Mouse (Mus musculus) gastrocnemius, postnatal 25 days (tissue): ENCODE measurements around the gene Dmrtc2. TPM values are rescaled to one million over a fixed set of nuclear protein-coding genes. Genes with fewer than 3 reads are reported as not detected.
"Not testable (repeated sequence)": the region's sequence is repeated elsewhere in the genome, so short reads cannot be mapped to it uniquely, and the experiment has no call there.

ENCODE experiments used
- DNase-seq: peaks from one replicate; pipeline ENCODE4 v3.0.0; 2022
- long read RNA-seq, 2 experiments: library from polyadenylated mRNA; stranded (forward); transcript quantifications; one replicate each; pipeline ENCODE4 v2.0.0; 2021
- total RNA-seq, 2 experiments: library from RNA; stranded (reverse); gene quantifications; 1 replicate in 1 of 2; 2 replicates in 1 of 2; pipeline ENCODE4 v1.2.3; 2021

The Dmrtc2 gene
- total RNA-seq = not detected
- long read RNA-seq, experiment 1 = 0 reads
- long read RNA-seq, experiment 2 = 0 reads

- DNase-seq = no peak
These were observed at the start of gene Dmrtc2, which contains the start of gene Lypd4 for GRCm38 (mm10) chr7:24869532-24870165. TSS of gene Dmrtc2 (plus strand) at chr7:24870057. TSS of gene Lypd4 (minus strand) at chr7:24869941.

GRCm38 (mm10) chr7:24824452-24824851 lies 45.4 kb upstream of the Dmrtc2 start:
- no peak for DNase-seq

GRCm38 (mm10) chr7:24827181-24827580 lies 42.7 kb upstream of the Dmrtc2 start:
- DNase-seq = no peak

- DNase-seq = not testable (repeated sequence)
These were observed 31.0 kb upstream of the Dmrtc2 start for GRCm38 (mm10) chr7:24838732-24839409.

GRCm38 (mm10) chr7:24839410-24839808 lies 30.4 kb upstream of the Dmrtc2 start:
- no peak for DNase-seq

- DNase-seq = no peak
These were observed 29.5 kb upstream of the Dmrtc2 start for GRCm38 (mm10) chr7:24840331-24840730.

GRCm38 (mm10) chr7:24841009-24841408 lies 28.8 kb upstream of the Dmrtc2 start:
- no peak for DNase-seq

- DNase-seq = no peak
These were observed 25.7 kb upstream of the Dmrtc2 start for GRCm38 (mm10) chr7:24844144-24844543.

- no peak for DNase-seq
These were observed 24.7 kb upstream of the Dmrtc2 start for GRCm38 (mm10) chr7:24845181-24845580.

GRCm38 (mm10) chr7:24845713-24846112 lies 24.1 kb upstream of the Dmrtc2 start:
- DNase-seq = no peak

- not testable (repeated sequence) for DNase-seq
These were observed 23.3 kb upstream of the Dmrtc2 start for GRCm38 (mm10) chr7:24846576-24846975.

GRCm38 (mm10) chr7:24850162-24850561 lies 19.7 kb upstream of the Dmrtc2 start:
- no peak for DNase-seq

- no peak for DNase-seq
These were observed 19.0 kb upstream of the Dmrtc2 start for GRCm38 (mm10) chr7:24850899-24851303.

- no peak for DNase-seq
These were observed 18.1 kb upstream of the Dmrtc2 start for GRCm38 (mm10) chr7:24851596-24852325.

GRCm38 (mm10) chr7:24852557-24853232 lies 17.2 kb upstream of the Dmrtc2 start:
- DNase-seq = no peak

- no peak for DNase-seq
These were observed 16.7 kb upstream of the Dmrtc2 start for GRCm38 (mm10) chr7:24853233-24853563.

GRCm38 (mm10) chr7:24853695-24854094 lies 16.2 kb upstream of the Dmrtc2 start:
- DNase-seq = no peak

- no peak for DNase-seq
These were observed 13.3 kb upstream of the Dmrtc2 start for GRCm38 (mm10) chr7:24856460-24857120.

GRCm38 (mm10) chr7:24859234-24859633 lies 10.6 kb upstream of the Dmrtc2 start:
- DNase-seq = no peak

GRCm38 (mm10) chr7:24861913-24862312 lies 7.9 kb upstream of the Dmrtc2 start, which contains the start of gene Gm9844:
TSS of gene Gm9844 (plus strand) at chr7:24862213.
- no peak for DNase-seq

GRCm38 (mm10) chr7:24862853-24863252 lies 7.0 kb upstream of the Dmrtc2 start:
- no peak for DNase-seq

GRCm38 (mm10) chr7:24864156-24864555 lies 5.7 kb upstream of the Dmrtc2 start:
- no peak for DNase-seq
